In genomic region chr7:127208295-127208552, GRCm38 (mm10) we compare ENCODE assay signal across 8 mouse cellular contexts. TPM values are rescaled to one million over a fixed set of nuclear protein-coding genes. Genes with fewer than 3 reads are reported as not detected.
DNase-seq lines count a peak whose midpoint lies in the region; ATAC-seq lines count a peak whose summit lies in the region.

Tbc1d10b (minus strand) TSS chr7:127208468.

- no peak for DNase-seq in left cerebral cortex, adult 18-20 months (ENCODE audit: low spot score in 2 of 2)
- DNase-seq in left cerebral cortex, adult 11 months (ENCODE audit: low spot score) = no peak
- peak in 1 of 2 experiments; percentile 44 for DNase-seq in adrenal gland, postnatal 4 days (ENCODE audit: low spot score in 2 of 2)
- DNase-seq in gonadal fat pad, adult 2 months (ENCODE audit: low read depth) = no peak
- no peak for DNase-seq in layer of hippocampus, postnatal 10 days (ENCODE audit: low spot score in 2 of 2)
- no peak for DNase-seq in cerebellum, postnatal 4 days (ENCODE audit: low spot score in 2 of 2)
- DNase-seq in embryo, embryonic 10.5 days (ENCODE audit: low spot score) = no peak

- peak within 1 kb of the TSS; percentile 93 for H3K4me3 ChIP-seq in midbrain, embryonic 13.5 days (replicated peaks)

- WGBS in midbrain, embryonic 13.5 days = 0% methylated on average over 25 of the region's 44 CpGs

- peak within 1 kb of the TSS; percentile 87 for H3K27ac ChIP-seq in midbrain, embryonic 13.5 days

- no peaks in the 10 kb centered on the region for H3K27me3 ChIP-seq in midbrain, embryonic 13.5 days

- H3K9ac ChIP-seq in midbrain, embryonic 13.5 days (replicated peaks) = peak within 1 kb of the TSS; percentile 98

- peaks cover 17% of the 10 kb centered on the region for H3K36me3 ChIP-seq in midbrain, embryonic 13.5 days

- 0 out of 2 replicates have a peak, but pooled peaks cover 2% of the 10 kb centered on the region for H3K9me3 ChIP-seq in midbrain, embryonic 13.5 days

- peaks cover 41% of the 10 kb centered on the region for H3K4me1 ChIP-seq in midbrain, embryonic 13.5 days (replicated peaks)

- peak within 1 kb of the TSS; percentile 99 for H3K4me2 ChIP-seq in midbrain, embryonic 13.5 days (replicated peaks)

- peak; percentile 21 for ATAC-seq in midbrain, embryonic 13.5 days

RNA-seq across cellular contexts. Expression of gene Tbc1d10b, which starts in this region (rescaled TPM):
- total RNA-seq in left cerebral cortex, adult 18-20 months (2021) = 10 to 100 TPM; 90.8 to 94.1 TPM
- total RNA-seq in adrenal gland, postnatal 4 days (2021) = 10 to 100 TPM; 57.9 to 58.5 TPM
- 28.2 and 33.0 TPM in 2 replicates for polyA plus RNA-seq in gonadal fat pad, adult 2 months (2012; rRNA removed)
- 10 to 100 TPM; 84.6 to 95.4 TPM for total RNA-seq in layer of hippocampus, postnatal 10 days (2021)
- polyA plus RNA-seq in midbrain, embryonic 13.5 days (2015; fragmentation: Nextera tagmentation; extraction: Ambion mirVana) = 30.0 and 30.7 TPM in 2 replicates
